Mouse (Mus musculus): ENCODE results near the gene Ncmap.

- TF ChIP-seq POLR2A (IDR thresholded peaks at IDR 0.05; ENCODE audit: borderline replicate concordance, extremely low read depth, insufficient read depth, insufficient read length, poor library complexity, severe bottlenecking), result no peak
- peak; percentile 36; the same call in 1 of the 2 replicates for TF ChIP-seq CTCF (IDR thresholded peaks at IDR 0.05; ENCODE audit: borderline replicate concordance, extremely low read depth, insufficient read depth, insufficient read length)
Measured at GRCm38 (mm10) chr4:135375444-135375843, 22.6 kb downstream of the Ncmap start.
